Mouse (Mus musculus) kidney, postnatal 25 days (tissue): ENCODE measurements around the gene Gm20795.
"Not testable (repeated sequence)": the region's sequence is repeated elsewhere in the genome, so short reads cannot be mapped to it uniquely, and the experiment has no call there.

Source experiments
- DNase-seq, 2 experiments: peaks; one replicate each; pipeline ENCODE4 v3.0.0; 2021; ENCODE audit warnings: mixed read lengths in 2 of 2

Gm20795 gene

DNA sequence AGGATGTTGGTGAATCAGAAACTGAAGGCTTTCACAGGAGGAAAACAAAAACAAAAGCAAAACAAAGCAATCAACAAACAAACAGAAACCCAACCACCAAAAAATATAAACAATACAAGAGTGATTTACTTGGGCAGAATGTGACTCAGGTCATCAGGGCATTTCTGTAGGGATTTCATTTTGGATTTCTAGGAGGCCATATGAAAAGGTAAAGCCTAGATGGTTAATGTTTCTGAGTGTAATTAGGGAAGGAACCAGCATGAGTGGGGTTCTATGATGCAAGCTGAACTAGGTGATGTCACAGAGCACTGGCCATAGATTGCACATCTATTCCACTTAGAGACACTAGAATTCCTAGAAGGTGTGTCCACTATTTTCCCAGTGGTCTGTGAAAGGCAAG is at the start of gene Gm20795:
Gm20795 (plus strand) TSS at position 301 of the 400 bp plus-strand sequence.
- not testable (repeated sequence) for DNase-seq

DNA sequence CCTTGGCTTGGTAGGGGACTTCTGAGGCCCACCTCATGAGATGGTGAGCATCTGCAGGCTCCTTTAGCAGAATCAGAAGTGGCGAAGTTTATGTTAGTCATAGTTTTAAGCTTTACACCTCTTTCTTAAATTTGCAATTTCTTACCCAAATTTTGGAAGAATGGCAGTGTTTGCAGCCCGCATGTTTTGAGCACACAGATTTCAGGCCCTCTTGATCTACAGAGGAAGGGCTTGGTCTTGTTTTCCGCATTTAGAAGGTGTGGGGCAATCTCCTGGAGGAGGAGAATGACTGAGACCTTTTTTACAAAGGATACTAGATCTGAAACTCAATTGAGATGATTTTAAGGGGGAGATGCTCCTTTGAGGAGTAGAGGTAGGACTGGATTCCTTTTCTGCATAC is 29.0 kb upstream of the Gm20795 start, which contains the start of gene Gm21797:
Gm21797 (minus strand) TSS at position 101 of the 400 bp plus-strand sequence.
- DNase-seq: not testable (repeated sequence)
